Mouse (Mus musculus) cerebellum, postnatal 36 days (tissue): Measurements from ENCODE around the gene Plagl1.

Source experiments
- DNase-seq, 2 experiments: peaks; one replicate each; pipeline ENCODE4 v3.0.0; 2021 to 2022; ENCODE audit warnings: mixed read lengths in 2 of 2

Gene Plagl1

GRCm38 (mm10) chr10:13135751-13136150 is 75.4 kb downstream of the Plagl1 start:
- no peak for DNase-seq

- DNase-seq = no peak
Measured at GRCm38 (mm10) chr10:13137906-13138305, 77.6 kb downstream of the Plagl1 start.

GRCm38 (mm10) chr10:13140434-13140833 is 80.1 kb downstream of the Plagl1 start:
- no peak for DNase-seq

DNA sequence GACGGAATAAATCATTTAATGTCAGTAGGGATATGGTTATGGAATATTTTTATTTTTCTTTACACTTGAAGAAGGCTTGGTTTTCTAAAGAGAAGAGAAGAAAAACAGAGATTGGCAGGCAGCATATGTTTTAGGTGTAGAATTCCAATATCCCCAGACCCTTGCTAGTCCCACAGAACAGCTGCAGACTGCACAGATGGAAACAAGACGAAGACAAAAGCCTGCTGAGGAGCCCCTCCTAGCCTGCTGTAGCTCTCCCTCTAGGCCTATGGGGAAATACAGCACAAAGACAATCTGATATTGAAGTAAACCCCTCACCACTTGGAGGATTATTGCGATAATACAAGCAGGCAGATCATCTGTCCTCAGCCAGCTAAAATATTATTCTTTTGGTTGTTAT is 90.1 kb downstream of the Plagl1 start:
- no peak for DNase-seq

DNA sequence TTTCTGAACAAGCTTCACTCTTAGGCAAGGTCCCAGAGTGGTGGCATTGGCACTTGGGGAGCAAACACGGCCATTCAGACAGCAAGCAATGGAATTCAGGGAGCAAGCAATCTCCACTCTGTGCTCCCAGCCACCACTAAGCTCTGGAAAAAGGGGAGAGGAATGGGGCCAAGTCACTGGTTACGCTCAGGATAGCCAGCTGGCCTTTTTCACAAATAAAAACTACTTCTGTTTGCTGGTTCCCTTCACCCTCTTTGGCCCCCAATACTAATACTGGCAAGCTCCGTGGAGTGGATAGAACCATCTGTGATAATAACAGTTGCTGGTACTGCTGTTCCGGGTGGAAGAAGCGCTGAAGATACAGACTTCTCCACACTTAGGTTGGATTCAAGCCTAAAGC is 91.0 kb downstream of the Plagl1 start:
- no peak for DNase-seq

DNA sequence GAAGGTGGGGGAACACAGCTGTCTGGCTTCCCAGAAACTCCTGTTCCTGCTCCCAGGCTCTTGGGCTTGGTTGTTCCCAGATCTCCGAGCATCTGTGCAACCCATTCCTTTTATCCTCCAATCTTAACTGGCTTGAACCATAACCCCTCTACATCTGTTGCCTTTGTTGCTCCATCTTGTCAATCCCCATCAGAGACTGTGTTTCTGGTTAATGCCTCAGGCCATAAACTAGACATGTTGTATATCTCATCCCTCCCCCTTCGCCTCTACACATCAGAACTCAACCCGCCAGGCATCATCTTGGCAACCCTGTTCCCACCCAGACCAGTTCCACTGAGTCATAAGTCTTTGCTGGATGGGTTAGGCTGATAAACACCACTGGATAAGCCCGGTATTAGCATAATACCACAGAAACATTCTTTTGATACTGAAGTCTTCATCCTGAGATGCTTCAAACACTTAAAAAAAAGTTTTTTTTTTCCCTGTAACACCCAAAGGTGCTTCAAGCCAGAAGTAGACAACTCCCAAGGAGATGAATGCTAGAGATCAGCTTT is 92.6 kb downstream of the Plagl1 start:
- no peak for DNase-seq

- DNase-seq = no peak
Measured at GRCm38 (mm10) chr10:13155377-13155776, 95.1 kb downstream of the Plagl1 start.

DNA sequence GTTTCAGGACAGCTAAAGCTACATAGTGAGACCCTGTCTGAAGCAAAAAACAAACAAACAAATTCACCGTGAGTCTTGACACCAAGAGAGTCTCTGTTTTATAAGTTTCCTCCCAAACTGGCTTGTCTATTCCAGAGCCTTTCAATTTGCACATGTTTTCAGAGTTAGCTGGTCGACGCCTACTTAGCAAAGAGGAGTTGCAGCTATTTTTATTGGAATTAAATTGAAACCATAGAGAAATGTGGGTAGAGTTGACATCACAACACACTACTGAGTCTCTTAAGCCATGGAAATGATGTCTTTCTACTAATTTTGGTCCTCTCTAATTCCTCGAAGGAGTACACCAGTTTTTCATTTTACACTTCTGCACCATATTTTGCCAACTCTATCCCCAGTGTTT is 100.6 kb downstream of the Plagl1 start:
- no peak for DNase-seq

DNA sequence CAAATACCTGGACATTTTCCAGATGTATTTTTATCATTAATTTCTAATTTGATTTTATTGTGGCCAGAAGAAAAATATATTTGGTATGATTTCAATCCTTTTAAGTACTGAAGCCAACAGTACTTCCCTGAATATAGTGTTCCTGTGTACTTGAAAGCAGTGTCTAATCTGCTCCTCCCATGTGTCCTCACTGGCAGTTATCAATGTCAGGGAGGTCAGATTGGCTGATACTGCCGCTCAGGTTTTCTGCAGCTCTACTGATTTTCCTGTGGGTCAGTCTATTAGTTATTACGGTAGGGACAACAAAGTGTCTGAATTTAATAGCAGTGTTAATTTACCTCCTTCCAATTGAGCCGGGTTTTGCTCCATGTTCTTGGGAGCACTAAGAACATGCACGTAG is 101.7 kb downstream of the Plagl1 start:
- no peak for DNase-seq

DNA sequence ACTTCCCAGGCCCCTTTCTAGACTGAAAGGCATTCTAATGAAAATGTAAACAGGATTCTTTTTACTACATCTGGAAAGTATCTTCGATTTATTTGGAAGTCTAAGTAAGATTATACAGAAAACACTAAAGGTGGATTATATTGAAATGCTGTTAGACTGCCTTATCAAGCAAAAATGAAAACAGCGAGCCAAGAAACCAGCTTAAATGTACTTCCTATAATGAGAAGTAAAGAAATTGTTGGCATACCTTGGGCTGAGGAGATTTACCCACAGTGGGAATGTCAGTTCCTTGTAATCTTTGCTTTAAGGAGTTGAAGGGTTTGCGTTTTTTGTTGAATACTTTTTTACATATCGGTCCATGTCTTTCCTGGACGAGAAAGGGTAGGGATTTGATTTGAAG is 108.2 kb downstream of the Plagl1 start:
- no peak for DNase-seq

- no peak for DNase-seq
Measured at GRCm38 (mm10) chr10:13170739-13171448, 110.6 kb downstream of the Plagl1 start.

DNA sequence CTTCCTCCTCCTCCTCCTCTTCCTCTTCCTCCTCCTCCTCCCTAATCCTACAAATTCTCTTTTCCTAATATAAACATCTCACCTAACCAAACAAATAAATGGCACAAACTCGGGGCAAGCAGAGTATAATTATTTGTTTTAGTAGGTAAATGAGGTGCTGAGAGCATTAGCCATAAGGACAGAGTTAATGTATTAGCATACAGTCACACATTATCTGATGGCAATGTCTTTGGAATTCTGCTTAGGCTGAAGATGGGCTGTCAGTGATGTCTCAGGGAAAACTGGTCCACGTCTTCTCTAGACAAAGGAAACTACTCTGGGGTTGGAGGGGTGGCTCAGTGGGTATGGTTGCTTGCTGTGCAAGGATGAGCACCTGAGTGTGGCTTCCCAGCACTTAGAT is 111.2 kb downstream of the Plagl1 start:
- DNase-seq = no peak

- DNase-seq = no peak
Measured at GRCm38 (mm10) chr10:13172798-13173221, 112.5 kb downstream of the Plagl1 start.

GRCm38 (mm10) chr10:13175866-13176265 is 115.6 kb downstream of the Plagl1 start:
- no peak for DNase-seq

DNA sequence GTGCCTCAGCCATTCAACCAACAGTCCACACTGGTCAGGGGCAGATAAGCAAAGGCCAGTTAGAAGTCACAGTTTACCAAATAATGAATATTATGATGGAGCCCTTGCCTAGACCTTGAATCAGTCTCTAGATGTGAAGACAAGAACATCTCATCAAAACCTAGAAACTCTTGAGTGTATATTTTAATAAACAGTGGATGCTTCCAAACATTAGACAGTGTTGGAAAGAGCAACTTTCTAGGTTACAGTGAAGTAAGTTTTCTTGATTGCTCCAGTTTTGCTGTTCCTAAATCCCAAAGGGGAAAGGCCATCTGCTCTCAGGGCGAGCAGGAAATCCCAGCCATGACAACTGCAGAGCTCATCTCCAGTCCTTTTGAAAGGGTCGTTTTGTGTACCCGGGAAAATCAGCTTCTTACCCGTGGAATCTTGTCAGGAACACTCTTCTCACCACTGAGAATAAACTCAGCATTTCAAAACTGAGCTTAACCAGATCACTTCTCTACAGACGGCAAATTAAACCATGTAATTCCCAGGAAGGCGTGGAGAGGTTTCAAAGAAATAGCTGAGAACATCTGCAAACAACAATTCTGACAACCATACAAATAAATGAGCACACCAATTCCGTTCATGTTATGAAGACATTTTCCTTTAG is 117.8 kb downstream of the Plagl1 start, which contains the start of gene Zc2hc1b:
Gene Zc2hc1b (minus strand): TSS at position 51 of the 652 bp plus-strand sequence.
- no peak for DNase-seq

- no peak for DNase-seq
Measured at GRCm38 (mm10) chr10:13180211-13180610, 119.9 kb downstream of the Plagl1 start.
